Mouse (Mus musculus) intestine, embryonic 15.5 days (tissue): ENCODE data around the gene Atp6v1a. TPM values are rescaled to one million over a fixed set of nuclear protein-coding genes. Genes with fewer than 3 reads are reported as not detected.

Experiments
- ATAC-seq: fragments of 200-750 bp; cut with Nextera tagmentation; 2 replicates; pipeline ENCODE4 v1.8.0; 2017; ENCODE audit warnings: moderate TSS enrichment, moderate library complexity
- H3K27ac ChIP-seq: fragments of 300-500 bp; sonication (generic); 2 replicates; pipeline ENCODE4 v1.5.1; 2015; ENCODE audit warnings: mild to moderate bottlenecking, inconsistent platforms
- H3K27me3 ChIP-seq: fragments of 300-500 bp; sonication (generic); replicated peaks from 2 replicates; pipeline ENCODE4 v1.6.1; 2015; ENCODE audit warnings: inconsistent platforms
- H3K36me3 ChIP-seq: fragments of 300-500 bp; sonication (generic); 2 replicates; pipeline ENCODE4 v1.6.1; 2015; ENCODE audit warnings: inconsistent platforms
- H3K4me1 ChIP-seq: fragments of 300-500 bp; sonication (generic); replicated peaks from 2 replicates; pipeline ENCODE4 v1.6.1; 2015; ENCODE audit warnings: inconsistent platforms
- H3K4me2 ChIP-seq: fragments of 300-500 bp; sonication (generic); replicated peaks from 2 replicates; pipeline ENCODE4 v1.6.1; 2015; ENCODE audit warnings: mild to moderate bottlenecking, inconsistent platforms
- H3K4me3 ChIP-seq: fragments of 300-500 bp; sonication (generic); replicated peaks from 2 replicates; pipeline ENCODE4 v1.5.1; 2015; ENCODE audit warnings: inconsistent platforms
- H3K9ac ChIP-seq: fragments of 300-500 bp; sonication (generic); 2 replicates; pipeline ENCODE4 v1.6.1; 2015; ENCODE audit warnings: inconsistent platforms
- H3K9me3 ChIP-seq: fragments of 300-500 bp; sonication (generic); 2 replicates; pipeline ENCODE4 v1.6.1; 2016; ENCODE audit warnings: inconsistent platforms
- WGBS: fragments of 180-500 bp; shearing (Covaris S2); methylation state at CpG from one replicate; pipeline ENCODE4 v1.1.7; 2015; 5-methylcytosine and 5-hydroxymethylcytosine counted together
- polyA plus RNA-seq: library from polyadenylated mRNA; unstranded; fragments of >200 nt; fragmentation: Nextera tagmentation; extraction: Ambion mirVana; gene quantifications from 2 replicates; pipeline ENCODE4 v1.2.1, GENCODE M21; 2015

Gene Atp6v1a
- polyA plus RNA-seq, 1 experiment from 2014 or later: 64.0 TPM

DNA sequence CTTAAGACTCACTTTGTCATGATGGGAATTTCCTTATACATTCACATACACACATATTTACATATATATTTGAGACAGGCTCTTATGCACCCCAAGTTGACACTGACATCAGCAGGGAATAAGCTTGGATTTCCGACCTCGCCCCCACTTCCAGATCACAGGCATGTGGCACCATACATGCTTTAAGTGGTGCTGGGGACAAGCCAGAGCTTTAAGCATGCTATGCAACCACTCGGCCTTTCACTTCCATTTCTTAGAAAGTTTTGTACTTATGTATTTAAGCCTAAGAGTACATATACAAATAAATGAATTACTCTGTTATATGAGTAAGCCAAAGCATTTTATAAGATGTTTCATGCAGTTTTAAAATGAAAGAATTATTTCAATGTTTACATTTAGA, 6.3 kb downstream of the Atp6v1a start:
- Histone ChIP-seq H3K27ac (no peak overlapping the region), H3K27me3 (no peaks in the 10 kb centered on the region), H3K9ac (no peak overlapping the region), H3K4me2 (no peak overlapping the region), H3K36me3 (no peaks in the 10 kb centered on the region), H3K4me1 (0 out of 2 replicates have a peak, but pooled peaks cover 2% of the 10 kb centered on the region), H3K9me3 (no peaks in the 10 kb centered on the region), H3K4me3 (no peak overlapping the region)
- ATAC-seq: peak; percentile 23; the same call in 1 of the 2 replicates
- WGBS: 66% methylated on average over 3 of the region's 3 CpGs

DNA sequence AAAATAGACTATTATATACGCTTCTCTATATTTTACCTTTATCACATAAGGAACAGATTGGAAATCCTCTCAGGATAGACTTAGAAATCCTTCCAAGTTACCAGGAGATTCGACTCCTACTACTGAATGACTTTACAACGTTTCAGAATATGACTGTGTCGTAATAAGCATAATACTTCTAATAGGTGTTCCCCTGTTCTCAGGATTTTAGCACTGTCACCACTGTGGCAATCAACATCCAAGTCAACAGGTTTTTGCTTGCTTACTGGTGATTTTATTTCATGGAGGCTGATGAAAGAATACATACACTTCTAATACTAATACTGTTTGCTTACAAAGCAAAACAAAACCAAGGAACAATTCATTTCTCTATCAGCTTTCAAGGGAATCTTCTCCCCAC, 7.2 kb downstream of the Atp6v1a start:
- no peaks in the 10 kb centered on the region for H3K4me1 ChIP-seq
- no peak overlapping the region for H3K27ac ChIP-seq
- no peaks in the 10 kb centered on the region for H3K27me3 ChIP-seq
- no peaks in the 10 kb centered on the region for H3K36me3 ChIP-seq
- H3K4me2 ChIP-seq: no peak overlapping the region
- H3K9ac ChIP-seq: no peak overlapping the region
- H3K4me3 ChIP-seq: no peak overlapping the region
- WGBS: 73% methylated on average over 4 of the region's 4 CpGs
- ATAC-seq: no peak
- H3K9me3 ChIP-seq: no peaks in the 10 kb centered on the region

DNA sequence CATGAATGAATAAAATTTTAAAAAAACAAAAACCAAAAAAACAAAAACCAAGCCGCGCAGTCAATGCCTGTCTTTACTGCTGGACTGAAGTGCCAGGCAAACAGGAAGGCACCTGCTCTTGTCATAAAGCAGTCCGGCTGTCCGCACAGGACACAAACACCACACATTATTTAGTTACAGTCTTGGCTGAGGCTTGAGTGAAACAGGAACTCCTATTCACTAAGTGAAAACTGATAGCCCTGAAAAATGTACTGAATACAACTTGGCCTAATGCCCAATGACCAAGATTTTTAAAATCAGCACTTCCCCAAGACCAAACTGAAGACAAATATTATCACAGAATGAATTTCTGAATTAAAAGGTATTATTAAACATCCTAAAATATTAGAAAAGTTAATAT, 13.1 kb downstream of the Atp6v1a start:
- Histone ChIP-seq H3K27ac (no peak overlapping the region), H3K27me3 (no peaks in the 10 kb centered on the region), H3K4me3 (no peak overlapping the region), H3K9me3 (no peaks in the 10 kb centered on the region), H3K4me1 (no peaks in the 10 kb centered on the region), H3K9ac (no peak overlapping the region), H3K4me2 (no peak overlapping the region), H3K36me3 (no peaks in the 10 kb centered on the region)
- ATAC-seq: no peak; the same call in 1 of the 2 replicates
- WGBS: 75% methylated on average over 4 of the region's 4 CpGs

DNA sequence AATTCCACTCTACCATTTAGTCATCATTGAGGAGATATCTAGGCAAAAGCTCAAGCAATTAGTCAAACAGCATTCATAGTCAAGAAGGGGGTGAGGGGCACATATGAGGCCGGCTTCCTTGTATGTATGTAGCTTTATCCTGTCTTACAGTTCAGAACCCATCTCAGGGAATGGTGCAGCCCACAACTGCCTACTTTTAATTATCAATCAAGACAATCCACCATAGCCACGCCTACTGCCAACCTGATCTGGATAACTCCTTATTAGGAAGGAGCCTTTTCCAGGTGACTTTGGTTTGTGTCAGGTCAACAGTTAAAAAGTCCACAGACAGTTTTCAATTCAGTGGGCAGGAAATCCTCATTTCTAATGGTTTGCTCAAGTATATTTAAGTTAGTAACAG, 14.1 kb downstream of the Atp6v1a start:
- Histone ChIP-seq H3K27ac (no peak overlapping the region), H3K4me3 (no peak overlapping the region), H3K36me3 (no peaks in the 10 kb centered on the region), H3K27me3 (no peaks in the 10 kb centered on the region), H3K9me3 (no peaks in the 10 kb centered on the region), H3K4me1 (no peaks in the 10 kb centered on the region), H3K4me2 (no peak overlapping the region), H3K9ac (no peak overlapping the region)
- ATAC-seq: no peak
- WGBS: 80% methylated on average over 2 of the region's 2 CpGs

DNA sequence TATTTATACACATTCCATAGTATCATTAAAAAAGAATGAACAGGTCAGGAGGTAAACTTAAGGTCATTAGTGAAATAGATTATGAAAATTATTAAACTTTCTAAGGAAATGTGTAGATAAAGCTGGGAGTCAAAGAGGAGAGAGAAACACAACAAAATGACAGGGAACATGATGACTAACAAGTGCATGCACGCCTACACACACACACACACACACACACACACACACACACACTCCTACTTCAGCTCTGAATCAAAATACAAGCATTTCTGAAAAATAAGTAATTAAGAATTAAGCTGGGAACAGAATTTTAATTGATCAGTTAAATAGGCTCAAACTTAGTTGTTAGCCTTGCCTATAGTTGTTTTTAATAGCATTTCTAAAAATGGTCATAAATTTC, 14.8 kb downstream of the Atp6v1a start:
- Histone ChIP-seq H3K27ac (no peak overlapping the region), H3K9me3 (no peaks in the 10 kb centered on the region), H3K36me3 (no peaks in the 10 kb centered on the region), H3K4me1 (no peaks in the 10 kb centered on the region), H3K27me3 (no peaks in the 10 kb centered on the region), H3K4me2 (no peak overlapping the region), H3K4me3 (no peak overlapping the region), H3K9ac (no peak overlapping the region)
- WGBS: 90% methylated on average over 1 of the region's 1 CpGs
- ATAC-seq: no peak

DNA sequence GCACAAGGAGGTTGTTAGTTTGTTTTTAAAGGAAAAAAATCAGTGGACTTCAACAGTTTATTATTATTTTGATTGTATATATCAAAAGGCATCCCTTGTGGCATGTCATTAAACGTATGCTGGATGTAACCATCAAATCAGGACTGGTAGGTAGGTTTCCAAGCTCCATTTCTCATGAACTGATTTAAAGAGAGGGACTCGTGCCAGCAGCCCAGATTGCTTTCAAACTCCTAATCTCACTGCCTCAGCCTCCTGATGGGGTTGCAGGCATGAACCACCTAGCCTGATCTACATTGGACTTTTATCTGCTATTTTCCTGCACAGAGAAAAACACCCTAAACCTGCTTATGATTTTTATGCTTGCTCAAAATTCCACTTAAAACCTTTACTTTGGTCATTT, 15.7 kb downstream of the Atp6v1a start:
- ATAC-seq: no peak
- WGBS: 85% methylated on average over 2 of the region's 2 CpGs
- H3K27me3 ChIP-seq: no peaks in the 10 kb centered on the region

DNA sequence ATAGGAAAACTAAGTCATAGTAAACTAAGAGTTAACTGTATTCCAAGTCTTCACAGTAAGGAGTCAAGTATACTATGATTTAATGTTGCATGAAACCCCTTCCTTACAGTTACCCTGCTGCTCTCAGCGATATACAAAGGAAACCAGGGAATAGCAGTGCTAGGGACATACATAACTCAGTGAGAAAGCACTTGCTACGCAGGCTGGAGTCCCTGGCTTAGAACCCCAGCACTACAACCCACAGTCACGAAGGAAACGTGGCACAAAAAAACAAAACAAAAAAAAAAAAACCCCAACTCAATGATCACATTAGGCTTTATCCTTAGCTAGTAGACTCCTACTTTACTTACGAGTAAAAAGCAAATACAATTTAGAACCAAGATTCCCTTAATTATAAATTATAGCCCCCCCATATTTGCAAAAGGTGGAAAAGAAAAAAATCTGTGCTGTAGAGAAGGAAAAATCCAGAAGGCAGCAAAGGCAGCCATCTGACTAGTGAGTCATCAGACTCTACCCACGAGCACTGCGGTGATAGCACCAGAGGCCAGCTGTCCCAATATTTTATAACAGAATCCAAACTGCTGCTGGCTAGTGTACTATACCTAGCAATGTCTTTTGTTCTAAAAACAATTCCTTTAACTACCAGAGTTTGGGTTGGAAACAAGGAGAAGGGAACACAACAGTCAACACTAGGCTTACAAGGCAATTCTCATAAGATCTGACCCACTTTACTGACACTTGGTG, 16.4 kb downstream of the Atp6v1a start:
- Histone ChIP-seq H3K27me3 (no peaks in the 10 kb centered on the region), H3K9me3 (no peaks in the 10 kb centered on the region), H3K27ac (no peak overlapping the region), H3K4me3 (no peak overlapping the region), H3K36me3 (no peaks in the 10 kb centered on the region), H3K9ac (no peak overlapping the region), H3K4me2 (no peak overlapping the region), H3K4me1 (no peaks in the 10 kb centered on the region)
- ATAC-seq: no peak
- WGBS: 68% methylated on average over 7 of the region's 7 CpGs

More for the DNA sequence above, 15.7 kb downstream of the Atp6v1a start:
- Histone ChIP-seq H3K4me3 (no peak overlapping the region), H3K4me1 (no peaks in the 10 kb centered on the region), H3K4me2 (no peak overlapping the region), H3K27ac (no peak overlapping the region), H3K36me3 (no peaks in the 10 kb centered on the region), H3K9ac (no peak overlapping the region), H3K9me3 (no peaks in the 10 kb centered on the region)

DNA sequence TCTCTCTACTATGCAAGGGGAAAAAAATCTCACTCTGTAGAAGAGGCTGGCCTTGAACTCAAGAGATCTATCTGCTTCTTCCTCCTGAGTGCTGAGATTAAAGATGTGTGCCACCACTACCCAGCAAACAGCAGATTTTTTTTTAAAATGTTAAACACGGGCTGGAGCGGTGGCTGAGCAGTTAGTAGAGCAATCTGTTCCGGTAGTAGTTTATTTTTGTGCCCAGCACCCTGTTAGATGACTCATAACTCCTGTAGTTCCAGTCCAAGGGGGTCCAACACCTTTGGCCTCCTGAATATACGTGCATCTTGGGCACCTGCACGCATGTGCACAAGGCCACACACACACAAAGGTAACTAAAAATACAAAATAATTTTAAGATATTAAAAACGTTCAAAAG, 16.9 kb downstream of the Atp6v1a start:
- Histone ChIP-seq H3K4me3 (no peak overlapping the region), H3K27ac (no peak overlapping the region), H3K9me3 (no peaks in the 10 kb centered on the region), H3K4me2 (no peak overlapping the region), H3K9ac (no peak overlapping the region), H3K36me3 (no peaks in the 10 kb centered on the region), H3K4me1 (no peaks in the 10 kb centered on the region), H3K27me3 (no peaks in the 10 kb centered on the region)
- ATAC-seq: no peak
- 84% methylated on average over 6 of the region's 6 CpGs for WGBS

DNA sequence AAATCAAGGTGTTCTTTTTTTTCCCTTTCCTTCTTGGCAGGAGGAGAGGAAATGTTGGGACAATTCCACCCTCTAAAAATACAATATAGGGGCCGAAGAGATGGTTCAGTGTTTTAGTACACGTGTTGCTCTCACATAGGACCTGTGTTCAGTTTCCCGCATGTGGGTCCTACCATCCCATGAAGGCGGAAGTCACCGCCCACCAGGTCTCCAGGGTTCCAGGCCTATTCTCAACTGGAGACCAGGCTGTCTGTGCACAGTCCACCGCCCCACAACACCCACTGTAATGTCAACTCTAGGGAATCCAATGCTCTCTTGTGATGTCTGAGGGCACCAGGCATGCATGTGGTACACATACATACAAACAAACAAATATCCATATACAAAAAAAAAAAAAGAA, 17.4 kb downstream of the Atp6v1a start:
- Histone ChIP-seq H3K4me3 (no peak overlapping the region), H3K9ac (no peak overlapping the region), H3K36me3 (no peaks in the 10 kb centered on the region), H3K4me1 (no peaks in the 10 kb centered on the region), H3K27ac (no peak overlapping the region), H3K9me3 (no peaks in the 10 kb centered on the region), H3K27me3 (no peaks in the 10 kb centered on the region), H3K4me2 (no peak overlapping the region)
- no peak for ATAC-seq
- 89% methylated on average over 6 of the region's 6 CpGs for WGBS

DNA sequence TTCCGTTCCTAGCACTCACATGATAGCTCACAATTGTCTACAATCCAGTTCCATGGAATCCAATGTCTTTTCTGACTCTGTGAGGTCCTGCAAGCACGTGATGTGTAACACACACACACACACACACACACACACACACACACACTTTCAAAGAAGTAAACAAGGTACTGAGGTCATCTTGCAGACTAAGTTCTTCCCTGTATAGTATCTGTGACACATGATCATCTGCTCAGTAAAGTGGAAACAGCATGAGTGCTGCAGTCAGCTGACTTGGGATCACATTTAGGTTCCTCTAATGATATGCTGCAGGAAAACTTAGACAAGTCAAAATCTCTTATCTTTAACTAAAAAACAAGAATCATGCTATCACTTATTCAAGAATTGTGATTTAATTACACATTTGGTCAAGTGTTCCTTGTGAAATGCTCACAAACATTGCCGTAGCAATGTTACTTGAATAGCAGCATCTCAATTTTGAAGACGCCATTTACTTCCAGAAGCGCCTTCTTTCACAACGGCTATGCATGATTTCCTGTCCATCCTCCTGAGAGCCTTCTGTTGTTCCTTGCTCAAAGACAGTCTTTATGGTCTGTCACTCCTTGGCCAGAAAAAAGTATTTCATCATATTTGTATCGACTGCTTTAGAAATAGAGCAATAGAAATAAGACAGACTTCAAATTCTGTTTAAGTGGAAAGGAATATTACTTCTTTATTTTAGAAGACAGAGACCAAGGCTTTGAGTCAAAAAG, 19.6 kb downstream of the Atp6v1a start:
- Histone ChIP-seq H3K9me3 (no peaks in the 10 kb centered on the region), H3K4me3 (no peak overlapping the region), H3K9ac (no peak overlapping the region), H3K27ac (no peak overlapping the region), H3K4me1 (no peaks in the 10 kb centered on the region), H3K27me3 (no peaks in the 10 kb centered on the region), H3K36me3 (no peaks in the 10 kb centered on the region), H3K4me2 (no peak overlapping the region)
- no peak for ATAC-seq
- whole genome bisulfite sequencing: 83% methylated on average over 7 of the region's 7 CpGs

DNA sequence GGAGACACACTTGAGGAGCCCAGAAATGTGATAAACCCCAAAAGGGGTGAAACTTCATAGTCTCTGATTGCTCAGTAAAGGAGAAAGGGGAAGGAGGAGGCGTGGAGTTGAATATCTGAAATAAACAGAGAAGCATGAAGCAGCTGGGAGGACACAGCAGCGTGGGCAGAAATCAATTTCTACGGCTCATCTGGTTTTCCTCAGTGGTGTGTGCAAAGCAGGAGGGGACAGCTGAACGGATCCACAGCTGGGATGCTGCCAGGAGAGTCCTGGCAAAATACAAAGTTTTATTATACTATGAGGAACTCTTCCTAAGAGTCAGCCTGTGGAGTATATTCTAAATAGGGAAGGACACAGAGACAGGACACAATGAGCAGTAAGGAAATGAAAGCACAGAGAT, 30.5 kb downstream of the Atp6v1a start:
- no peak overlapping the region for H3K9ac ChIP-seq
- H3K36me3 ChIP-seq: peaks cover 5% of the 10 kb centered on the region; the same call in 1 of the 2 replicates
- 30% methylated on average over 4 of the region's 4 CpGs for WGBS
- 0 out of 2 replicates have a peak, but pooled peaks cover 4% of the 10 kb centered on the region for H3K4me1 ChIP-seq
- peak overlapping the region; percentile 71; the same call in 1 of the 2 replicates for H3K27ac ChIP-seq
- H3K4me2 ChIP-seq: no peak overlapping the region
- no peaks in the 10 kb centered on the region for H3K27me3 ChIP-seq
- no peaks in the 10 kb centered on the region for H3K9me3 ChIP-seq
- no peak overlapping the region for H3K4me3 ChIP-seq
- peak; percentile 75 for ATAC-seq

DNA sequence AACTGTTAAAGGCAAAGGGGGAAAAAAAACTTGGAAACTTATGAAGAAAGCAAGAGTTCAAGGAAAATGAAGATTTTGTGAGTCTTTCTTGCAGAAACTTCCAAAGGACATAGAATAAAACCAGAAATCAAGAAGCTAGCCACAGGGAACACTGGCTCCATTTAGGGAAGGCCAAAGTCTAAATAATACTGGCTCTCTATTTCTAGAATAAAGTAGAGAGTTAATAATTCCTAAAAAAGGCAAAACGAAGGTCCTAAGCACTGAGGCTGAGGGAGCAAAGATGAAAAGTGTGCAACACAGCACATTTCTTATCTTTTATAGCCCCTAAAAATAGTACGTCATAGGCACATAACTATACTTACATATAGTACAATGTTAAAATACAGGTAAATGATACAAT, 34.3 kb downstream of the Atp6v1a start:
- Histone ChIP-seq H3K4me3 (no peak overlapping the region), H3K4me2 (no peak overlapping the region), H3K9me3 (no peaks in the 10 kb centered on the region), H3K36me3 (peaks cover 19% of the 10 kb centered on the region), H3K4me1 (0 out of 2 replicates have a peak, but pooled peaks cover 4% of the 10 kb centered on the region), H3K27ac (no peak overlapping the region), H3K27me3 (no peaks in the 10 kb centered on the region), H3K9ac (no peak overlapping the region)
- WGBS: 74% methylated on average over 2 of the region's 2 CpGs
- ATAC-seq: no peak
